Mouse (Mus musculus): ENCODE data around the gene Grb10.

Grb10 gene

GRCm38 (mm10) chr11:11966220-11966619 lies 72.3 kb downstream of the Grb10 start:
- no peak for DNase-seq

DNA sequence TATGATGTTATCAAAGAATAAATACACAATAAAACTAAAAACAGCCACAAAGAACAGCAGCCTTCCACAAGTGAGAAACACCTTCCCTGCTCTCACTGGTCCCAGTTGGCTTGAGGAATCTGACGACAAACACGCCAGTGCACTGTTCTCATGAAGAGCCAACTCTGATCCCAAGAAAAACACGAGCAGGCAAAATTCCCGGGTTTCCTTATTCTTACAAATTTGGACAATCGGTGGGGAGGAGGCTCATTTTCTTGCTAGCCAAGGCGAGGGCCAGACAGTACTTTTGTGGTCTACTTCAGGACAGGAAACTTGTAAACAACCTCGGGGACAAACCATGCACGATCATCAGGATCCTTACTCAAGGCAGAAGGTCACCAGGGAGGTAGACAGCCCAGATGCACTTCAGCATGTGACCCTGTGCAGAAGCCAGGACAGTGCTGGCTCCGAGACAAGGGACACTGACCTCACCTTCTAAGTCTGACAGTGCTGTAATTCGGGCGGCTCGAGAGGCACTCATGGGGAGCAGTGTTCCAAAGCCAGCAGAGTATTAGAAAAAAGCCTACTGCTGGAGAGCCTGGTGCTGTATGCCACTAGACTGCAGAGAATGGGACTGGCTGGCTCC lies 72.9 kb downstream of the Grb10 start:
- DNase-seq = no peak

- no peak for DNase-seq
Measured at GRCm38 (mm10) chr11:11964729-11965128, 73.8 kb downstream of the Grb10 start.

GRCm38 (mm10) chr11:11963587-11963986 lies 74.9 kb downstream of the Grb10 start:
- no peak for DNase-seq

DNA sequence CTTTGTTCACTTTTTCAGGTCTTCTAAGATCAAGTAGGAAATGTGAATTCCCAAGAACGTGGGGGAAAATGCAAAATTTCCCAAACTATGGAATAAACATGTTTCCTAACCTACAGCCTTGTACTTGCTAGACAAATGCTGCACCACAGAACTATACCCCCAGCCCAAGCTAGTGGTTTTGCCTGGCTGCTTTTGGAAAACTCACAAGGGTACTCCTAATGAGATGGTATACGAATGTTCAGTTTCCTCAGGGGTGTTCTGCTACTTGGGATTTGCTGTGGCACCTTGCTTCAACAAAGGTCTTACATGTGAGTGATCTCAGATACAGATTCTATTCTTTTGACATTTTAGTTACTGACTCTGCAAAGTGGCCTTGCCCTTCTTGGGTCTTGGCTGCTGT lies 75.4 kb downstream of the Grb10 start:
- no peak for DNase-seq

DNA sequence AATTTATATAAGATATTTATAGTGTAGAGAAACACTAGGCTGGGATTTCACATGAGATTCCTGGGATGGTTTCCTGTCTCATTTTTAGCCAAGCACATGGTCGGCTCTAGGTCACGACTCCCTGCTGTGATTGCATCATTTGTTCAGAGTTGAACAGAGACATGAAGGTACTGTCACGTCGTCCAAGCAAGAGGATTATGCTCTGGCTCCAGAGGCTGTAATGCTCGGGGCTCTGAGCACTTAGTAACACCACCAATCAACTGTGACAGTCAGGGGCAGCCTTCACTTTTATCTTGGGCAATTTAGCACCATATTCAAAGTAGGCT lies 75.9 kb downstream of the Grb10 start:
- peak; percentile 26 to 29 for DNase-seq

GRCm38 (mm10) chr11:11961917-11962628 lies 76.4 kb downstream of the Grb10 start:
- peak; percentile 29 to 31 for DNase-seq

DNA sequence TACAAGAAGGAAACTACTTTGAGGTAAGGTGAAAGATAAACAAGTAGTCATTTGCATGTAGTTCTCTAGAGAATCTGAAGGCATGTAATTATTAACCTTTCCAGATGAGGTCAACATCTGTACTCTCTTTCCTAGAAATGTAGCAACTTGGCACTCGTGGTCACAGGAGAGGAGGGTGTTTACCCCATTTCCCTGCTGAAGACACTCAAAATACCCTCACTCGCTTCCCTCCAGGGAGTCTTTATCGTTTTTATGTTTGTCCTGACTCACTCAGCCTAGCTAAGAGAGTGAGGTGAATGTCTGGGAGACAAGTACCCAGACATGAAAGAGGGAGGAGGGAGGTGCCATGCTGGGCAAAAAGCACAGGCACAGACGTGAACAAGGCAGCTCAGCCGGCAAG lies 77.6 kb downstream of the Grb10 start:
- no peak for DNase-seq

DNA sequence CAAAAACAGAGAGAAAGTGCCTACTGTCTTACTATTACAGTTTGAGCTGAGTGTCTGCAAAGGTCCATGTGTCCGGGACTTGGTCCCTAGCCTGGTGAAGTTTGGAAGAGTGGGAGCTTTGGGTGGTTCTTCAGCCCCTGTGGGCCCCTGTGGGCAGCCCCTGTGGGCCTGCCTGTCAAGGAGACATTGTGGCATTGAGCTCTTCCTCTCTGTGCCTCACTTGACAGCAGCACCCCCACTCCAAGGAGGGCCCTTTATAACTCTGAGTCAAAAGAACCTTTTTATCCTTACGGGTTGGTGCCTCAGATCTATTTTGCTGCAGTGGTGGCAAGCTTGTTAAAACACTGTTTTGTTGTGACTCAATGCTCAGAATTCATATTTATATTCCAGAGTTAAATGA lies 78.3 kb downstream of the Grb10 start:
- no peak for DNase-seq

DNA sequence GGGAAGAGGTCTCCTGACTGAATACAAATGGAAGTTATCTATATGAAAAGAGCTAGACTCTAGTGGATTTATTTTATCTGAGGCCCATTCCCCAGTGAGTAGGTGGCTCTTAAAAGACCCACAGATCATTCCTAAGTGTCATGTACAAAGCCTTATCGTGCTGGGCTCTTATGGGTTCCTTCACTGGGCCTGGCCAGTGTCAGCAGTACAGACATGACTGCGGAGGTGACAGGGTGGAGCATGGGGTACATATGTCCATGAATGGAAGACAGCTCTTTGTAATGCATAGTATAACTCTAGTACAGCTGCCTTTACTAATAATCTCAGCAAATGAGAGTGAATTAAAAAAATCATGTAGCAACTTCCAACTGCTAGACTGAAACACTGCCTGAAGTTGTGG lies 80.0 kb downstream of the Grb10 start:
- no peak for DNase-seq

DNA sequence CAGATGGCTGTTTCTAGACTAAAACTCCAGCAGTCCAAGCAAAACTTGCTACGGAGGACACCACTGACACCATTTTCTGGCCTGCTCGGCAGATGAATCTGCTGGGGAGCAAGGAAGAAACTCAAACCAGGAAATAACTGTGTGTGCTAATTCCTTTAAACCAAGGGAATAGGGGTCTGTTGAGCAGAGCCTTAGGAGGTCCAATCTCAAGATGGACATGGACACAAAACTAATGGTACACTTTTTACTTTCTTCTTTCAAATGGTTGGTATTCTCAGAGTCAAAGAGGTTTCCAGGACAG lies 80.5 kb downstream of the Grb10 start:
- no peak for DNase-seq

DNA sequence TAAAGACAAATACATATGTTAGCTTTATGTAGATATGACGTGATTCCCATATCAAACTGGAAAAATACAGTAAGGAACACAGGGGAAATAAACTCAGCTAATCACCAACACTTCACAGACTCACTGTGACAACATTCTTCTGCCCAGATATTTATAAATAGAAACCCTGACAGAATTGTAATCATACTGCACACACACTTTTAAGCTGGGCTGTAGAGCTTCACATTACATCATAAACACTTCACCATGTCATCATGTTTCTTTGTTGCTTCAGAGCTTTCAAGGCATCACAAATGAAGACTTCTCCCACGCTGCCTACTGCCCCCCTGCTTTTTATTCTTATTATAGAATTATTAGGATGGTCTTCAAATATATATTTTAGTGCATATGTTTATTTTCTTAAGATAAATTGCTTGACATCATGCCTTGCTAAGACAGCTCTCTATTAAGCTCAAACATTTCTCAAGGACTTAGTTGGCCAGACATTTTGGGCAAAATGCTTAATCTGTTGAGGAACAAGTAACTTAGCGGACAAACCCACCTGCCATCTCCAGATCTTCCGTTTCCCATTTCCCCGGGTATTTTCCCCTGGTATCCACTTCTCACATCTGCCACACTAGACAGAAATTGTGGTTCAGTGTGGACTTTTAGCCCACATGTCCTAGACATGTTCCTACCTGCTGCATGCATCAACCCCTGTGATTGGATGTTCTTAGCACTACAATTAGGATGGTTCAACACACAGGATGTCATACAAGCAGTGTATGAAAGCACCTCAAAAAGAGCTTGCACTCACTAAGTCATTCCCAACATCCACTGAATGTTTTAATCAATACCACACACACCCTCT lies 81.0 kb downstream of the Grb10 start:
- no peak for DNase-seq

DNA sequence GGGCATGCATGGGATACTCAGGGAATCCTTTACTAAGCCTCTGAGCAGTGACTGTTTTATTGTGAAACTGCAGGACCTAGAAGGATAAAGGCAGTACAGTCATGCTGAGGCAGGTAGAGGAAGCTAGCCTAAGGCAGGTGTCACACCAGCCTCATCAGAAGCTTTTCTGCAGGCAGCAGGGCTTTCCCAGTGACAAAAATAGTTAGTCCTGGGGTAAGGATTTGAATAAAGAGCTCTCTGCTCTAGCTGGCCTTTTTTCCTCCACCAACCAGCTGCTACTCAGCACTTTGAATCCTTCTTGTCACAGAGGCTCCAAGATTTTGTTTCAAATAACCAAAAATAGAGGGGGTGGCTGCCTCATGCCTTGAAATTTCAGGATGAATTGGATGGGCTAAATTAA lies 82.7 kb downstream of the Grb10 start:
- DNase-seq = no peak

- no peak for DNase-seq
Measured at GRCm38 (mm10) chr11:11954606-11955005, 83.9 kb downstream of the Grb10 start.

DNA sequence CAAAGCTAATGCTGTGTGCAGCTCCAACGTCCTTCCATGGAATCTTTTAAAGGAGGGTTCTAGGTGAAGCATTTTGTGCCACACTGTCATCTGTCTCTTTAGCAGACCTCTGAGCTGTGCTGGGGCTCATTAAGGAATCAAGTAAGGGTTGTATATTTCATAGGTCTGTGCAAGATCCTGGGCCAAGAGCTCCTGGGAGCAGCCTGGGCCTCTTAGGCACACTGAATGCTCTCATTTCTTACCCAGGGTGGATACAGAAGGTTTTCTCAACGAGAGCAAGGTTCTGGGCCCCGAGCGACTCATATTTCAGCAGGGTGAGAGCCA lies 84.4 kb downstream of the Grb10 start:
- no peak for DNase-seq

GRCm38 (mm10) chr11:11953364-11954114 lies 84.9 kb downstream of the Grb10 start:
- no peak for DNase-seq

GRCm38 (mm10) chr11:11952569-11952968 lies 85.9 kb downstream of the Grb10 start:
- no peak for DNase-seq

DNA sequence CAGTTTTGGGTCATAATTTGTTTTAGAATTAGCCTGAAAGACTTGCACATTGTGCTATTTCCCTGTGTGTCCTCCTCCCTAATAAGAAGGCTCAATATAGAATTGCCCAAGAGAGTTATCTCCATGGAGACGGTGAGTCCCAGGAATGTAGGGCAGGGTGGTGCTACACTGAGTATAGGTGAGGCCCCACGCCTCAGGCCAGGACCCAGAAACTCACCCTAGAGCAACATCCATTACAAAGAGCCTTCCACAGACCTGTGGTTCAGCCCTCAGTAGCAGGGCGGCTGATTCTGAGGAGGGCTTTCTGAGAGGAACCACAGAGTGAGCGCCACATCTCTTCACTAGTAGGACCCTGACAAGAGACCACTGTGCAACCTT lies 89.5 kb downstream of the Grb10 start:
- DNase-seq = no peak

- no peak for DNase-seq
Measured at GRCm38 (mm10) chr11:11948321-11948987, 90.0 kb downstream of the Grb10 start.

- DNase-seq = no peak
Measured at GRCm38 (mm10) chr11:11947857-11948256, 90.6 kb downstream of the Grb10 start.

- DNase-seq = no peak
Measured at GRCm38 (mm10) chr11:11945766-11946165, 92.7 kb downstream of the Grb10 start.

DNA sequence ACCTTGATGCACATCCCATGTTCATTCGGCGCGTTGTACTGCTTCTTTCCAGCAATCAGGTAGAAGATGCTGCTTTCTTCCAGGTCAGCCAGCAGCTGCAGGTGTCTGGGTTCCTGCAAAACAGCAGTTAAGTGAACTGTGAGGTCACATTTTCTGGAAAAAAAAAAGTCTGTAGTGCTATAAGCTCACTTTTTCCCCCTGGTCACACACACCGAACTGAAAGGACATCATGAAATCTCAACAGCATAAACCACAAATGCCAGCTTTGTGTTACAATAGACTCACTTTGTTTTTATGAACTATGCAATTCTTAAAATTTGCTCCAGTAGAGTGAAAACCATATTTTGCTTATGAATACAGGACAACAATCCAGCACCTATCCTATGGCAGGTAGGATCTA lies 93.7 kb downstream of the Grb10 start:
- no peak for DNase-seq

DNA sequence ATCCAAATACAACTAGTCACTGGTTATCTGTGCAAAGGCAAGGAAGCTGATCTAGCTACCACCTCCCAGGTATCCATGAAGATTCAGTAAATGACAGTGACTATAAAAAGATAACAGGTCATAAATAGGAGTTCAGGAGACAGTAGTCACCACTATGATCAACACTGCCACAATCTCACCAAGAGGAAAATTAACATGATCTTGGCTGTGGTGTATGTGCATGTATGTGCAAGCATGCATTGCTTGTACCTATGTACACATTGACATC lies 94.5 kb downstream of the Grb10 start:
- DNase-seq = no peak
